15 mouse cellular contexts compared by ENCODE assay signal in the genomic region with DNA sequence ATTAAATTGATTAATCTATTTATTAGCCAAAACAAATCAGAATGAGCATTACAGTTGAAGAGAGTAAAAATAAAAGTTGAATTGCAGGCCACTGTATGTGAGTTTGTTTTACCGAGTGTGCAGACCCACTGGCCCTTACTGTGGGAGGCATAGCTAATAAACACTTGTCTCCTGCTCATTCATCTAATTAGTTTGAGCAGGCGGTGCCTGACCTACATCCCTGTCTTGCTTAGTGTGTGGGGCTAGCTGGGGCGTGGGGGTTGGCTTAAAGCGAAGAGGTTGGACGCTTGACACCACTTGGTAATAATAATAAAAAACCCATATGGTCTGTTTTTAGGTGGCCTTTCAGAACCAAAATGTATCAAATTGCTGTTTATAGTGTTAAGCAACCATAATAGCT.
"Had no signal": no experiment of that assay in that cellular context is flagged by ENCODE, and none has a peak within 500 bp of the region (broad histone marks: within the 10 kb centered on the region; RNA-seq: fewer than 3 reads in every experiment).

No protein-coding gene starts in this region.

- H3K4me1 ChIP-seq: intestine, embryonic 15.5 days; liver, embryonic 13.5 days; stomach, embryonic 15.5 days had no signal

- H3K27ac ChIP-seq: intestine, embryonic 15.5 days; left cerebral cortex, adult 2 months; liver, embryonic 13.5 days; stomach, embryonic 15.5 days had no signal

- H3K27me3 ChIP-seq: intestine, embryonic 15.5 days; liver, embryonic 13.5 days; stomach, embryonic 15.5 days had no signal

- H3K9me3 ChIP-seq: intestine, embryonic 15.5 days; stomach, embryonic 15.5 days had no signal

- ATAC-seq: intestine, embryonic 15.5 days had no signal

- H3K4me2 ChIP-seq: intestine, embryonic 15.5 days; liver, embryonic 13.5 days; midbrain, embryonic 11.5 days; stomach, embryonic 15.5 days had no signal

- DNase-seq: kidney, adult 8-10 months; kidney, postnatal 36 days; layer of hippocampus, postnatal 36 days; liver, embryonic 13.5 days; lung, adult 2 months; lung, postnatal 14 days; lung, postnatal 4 days; midbrain, embryonic 14.5 days; right cerebral cortex, postnatal 25 days; spleen, adult 18-20 months; thymus, postnatal 25 days had no signal

- H3K36me3 ChIP-seq: intestine, embryonic 15.5 days; liver, embryonic 13.5 days; stomach, embryonic 15.5 days had no signal

- H3K4me3 ChIP-seq: intestine, embryonic 15.5 days; left cerebral cortex, adult 2 months; liver, embryonic 13.5 days; stomach, embryonic 15.5 days had no signal

- H3K9ac ChIP-seq: intestine, embryonic 15.5 days; liver, embryonic 13.5 days; stomach, embryonic 15.5 days had no signal
